Mouse (Mus musculus): ENCODE data around the gene Hcar1.

GRCm38 (mm10) chr5:123884332-123884731 is 4.5 kb upstream of the Hcar1 start:
- TF ChIP-seq CTCF (IDR thresholded peaks at IDR 0.05; ENCODE audit: control insufficient read depth, insufficient read depth, insufficient replicate concordance, low read depth, low read length) (no peak), POLR2A (IDR thresholded peaks at IDR 0.05; ENCODE audit: control insufficient read depth, low read depth, low read length) (no peak)

Data from testis, adult 2 months (tissue).